Mouse (Mus musculus): ENCODE measurements around the gene Parp8. TPM values are rescaled to one million over a fixed set of nuclear protein-coding genes. Genes with fewer than 3 reads are reported as not detected.
"Not testable (repeated sequence)": the region's sequence is repeated elsewhere in the genome, so short reads cannot be mapped to it uniquely, and the experiment has no call there.

Parp8 gene
- total RNA-seq, 2 experiments from 2014 or later, result 9.9 to 12.0 TPM

DNA sequence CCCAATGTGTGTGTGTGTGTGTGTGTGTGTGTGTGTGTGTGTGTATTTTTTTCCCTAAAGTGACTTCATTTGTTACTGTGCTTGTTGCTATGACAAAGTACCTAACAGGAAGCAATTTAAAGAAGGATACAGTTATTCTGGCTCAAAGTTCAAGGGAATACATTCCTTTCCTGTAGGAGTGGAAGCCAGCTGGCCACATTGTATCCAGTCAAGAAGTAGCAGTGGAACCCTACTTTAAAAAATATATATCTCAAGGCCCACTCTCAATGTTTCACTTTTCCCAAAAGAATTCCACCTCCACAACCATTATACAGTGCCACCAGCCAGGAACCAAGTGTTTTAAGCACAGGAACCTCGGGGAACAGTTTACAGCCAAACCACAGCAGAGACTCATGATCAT lies 55.7 kb downstream of the Parp8 start:
- no peak for DNase-seq
- intact Hi-C loops (cut with DNase I), result no loop called here

DNA sequence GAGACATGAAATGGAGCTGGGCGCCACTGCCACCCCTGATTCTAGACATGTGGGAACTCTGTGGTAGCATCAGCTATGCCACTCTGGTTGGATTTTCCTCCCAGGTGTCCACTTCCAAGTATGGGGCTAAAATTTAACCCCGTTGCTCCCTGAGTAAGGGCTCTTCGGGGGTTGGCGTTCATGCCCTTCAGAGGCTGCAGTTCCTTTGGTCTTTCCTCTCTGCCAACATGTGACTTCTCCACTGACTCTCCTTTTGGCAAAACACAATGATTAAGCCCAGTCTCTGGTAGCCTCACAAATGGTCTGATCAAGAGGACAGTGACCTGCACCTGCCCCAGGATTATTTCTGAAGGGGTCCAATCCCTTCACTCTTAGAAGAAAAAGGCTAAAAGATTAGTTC lies 56.4 kb downstream of the Parp8 start:
- DNase-seq, result no peak
- intact Hi-C loops (cut with DNase I), result no loop called here

- intact Hi-C loops (cut with DNase I), result no loop called here
- DNase-seq, result no peak
These were observed 57.9 kb downstream of the Parp8 start for GRCm38 (mm10) chr13:116967459-116967858.

DNA sequence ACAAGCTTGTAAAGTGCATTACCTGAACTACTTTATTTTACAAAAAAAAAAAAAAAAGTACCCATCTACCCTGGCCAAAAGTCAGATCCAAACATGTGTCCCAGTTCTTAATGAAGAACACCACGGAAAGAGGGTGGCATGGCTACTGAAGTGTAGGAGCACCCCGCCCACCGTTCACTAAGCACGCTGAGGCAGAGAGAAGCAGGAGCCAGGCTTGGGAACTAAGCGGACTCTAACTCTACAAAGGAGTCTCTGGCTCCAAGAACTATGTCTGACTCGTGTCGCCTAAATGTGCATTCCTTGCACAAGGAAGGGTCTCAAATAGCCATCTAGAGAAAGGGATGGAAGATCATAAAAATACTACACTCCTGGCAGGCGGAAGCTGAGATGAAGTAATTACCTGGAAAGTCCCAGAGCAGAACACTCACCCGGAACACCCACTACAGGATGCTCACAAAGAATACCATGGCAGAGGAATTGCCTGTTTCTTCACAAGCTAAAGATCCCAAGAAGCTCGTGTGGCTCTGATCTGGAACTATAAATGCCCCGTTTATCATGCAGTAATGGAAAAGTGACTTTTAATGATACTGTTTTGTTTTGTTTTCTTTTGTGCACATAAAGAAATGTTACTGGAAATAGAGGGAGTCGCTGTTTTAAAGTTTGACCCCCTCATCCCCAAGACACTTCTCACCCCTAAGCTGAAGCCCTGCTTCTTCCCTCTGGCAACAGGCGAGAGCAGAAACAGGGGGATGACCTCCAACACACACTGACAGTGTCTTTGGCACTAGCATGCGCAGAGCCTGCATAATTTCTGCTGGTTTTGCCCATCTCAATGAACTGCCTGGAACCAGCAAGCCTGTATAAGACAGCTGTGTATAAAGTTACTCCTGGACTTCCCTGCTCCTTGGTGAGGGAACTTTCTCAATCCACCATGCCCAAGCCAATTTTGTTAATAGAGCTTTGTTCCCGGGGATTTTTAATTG lies 62.6 kb downstream of the Parp8 start:
- DNase-seq, result no peak
- intact Hi-C loops (cut with DNase I), result no loop called here

DNA sequence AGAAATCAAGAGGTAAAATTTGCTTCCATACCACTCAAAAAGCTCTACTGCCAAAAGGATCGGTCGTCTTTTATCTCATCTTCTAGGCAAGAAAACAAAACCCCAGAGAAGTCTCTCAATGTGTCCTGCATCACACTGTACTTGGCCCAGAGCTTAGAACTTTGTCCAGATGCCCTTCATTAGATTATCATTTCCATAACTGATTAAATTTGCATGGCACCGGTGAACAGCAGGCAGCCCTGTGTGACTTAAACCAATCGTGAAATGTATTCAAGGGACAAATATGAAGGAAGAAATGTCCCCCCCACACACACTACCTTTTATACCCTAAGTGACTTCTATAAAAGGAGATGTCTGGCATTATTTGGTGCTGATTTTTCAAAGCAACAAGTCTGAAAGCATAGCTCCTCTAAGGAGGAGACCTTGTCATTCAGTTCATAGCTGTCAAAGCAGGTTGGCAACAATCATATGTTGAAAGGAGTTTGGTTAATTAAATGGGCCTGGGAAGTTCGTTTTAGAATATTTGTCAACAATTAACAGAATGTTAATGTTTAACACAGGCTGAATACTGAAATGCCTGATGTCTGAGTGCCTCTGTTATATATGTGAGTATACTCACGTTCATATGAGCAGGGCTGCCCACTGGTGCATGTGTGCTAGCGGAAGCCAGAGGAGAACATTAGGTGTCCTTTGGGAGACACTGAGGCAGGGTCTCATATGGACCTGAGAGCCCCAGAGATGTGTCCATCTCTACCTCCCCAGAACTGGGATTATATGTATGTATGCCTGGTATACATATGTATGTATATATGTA lies 66.4 kb downstream of the Parp8 start:
- no peak for DNase-seq
- intact Hi-C loops (cut with DNase I), result no loop called here

- no peak for DNase-seq
- intact Hi-C loops (cut with DNase I), result no loop called here
These were observed 67.8 kb downstream of the Parp8 start for GRCm38 (mm10) chr13:116957577-116957976.

DNA sequence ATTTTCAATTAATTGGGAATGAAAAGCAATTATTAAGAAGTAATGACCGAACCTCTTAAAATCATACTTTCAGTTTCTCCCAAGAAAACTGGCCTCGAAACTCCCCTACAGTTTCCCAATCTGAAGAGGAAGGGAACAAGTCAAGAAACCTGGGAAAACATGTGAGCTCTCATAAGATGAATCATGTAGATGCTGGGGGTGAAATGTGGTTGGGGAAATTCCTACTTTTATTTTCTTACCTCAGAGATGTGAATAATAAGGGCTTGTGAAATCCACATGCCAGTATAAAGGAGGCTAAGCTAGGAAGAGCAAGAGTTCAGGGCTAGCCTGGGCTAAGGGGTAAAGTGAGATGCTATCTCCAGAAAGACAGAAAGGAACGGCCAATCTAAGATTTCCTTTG lies 74.0 kb downstream of the Parp8 start:
- intact Hi-C loops (cut with DNase I), result no loop called here
- no peak for DNase-seq

DNA sequence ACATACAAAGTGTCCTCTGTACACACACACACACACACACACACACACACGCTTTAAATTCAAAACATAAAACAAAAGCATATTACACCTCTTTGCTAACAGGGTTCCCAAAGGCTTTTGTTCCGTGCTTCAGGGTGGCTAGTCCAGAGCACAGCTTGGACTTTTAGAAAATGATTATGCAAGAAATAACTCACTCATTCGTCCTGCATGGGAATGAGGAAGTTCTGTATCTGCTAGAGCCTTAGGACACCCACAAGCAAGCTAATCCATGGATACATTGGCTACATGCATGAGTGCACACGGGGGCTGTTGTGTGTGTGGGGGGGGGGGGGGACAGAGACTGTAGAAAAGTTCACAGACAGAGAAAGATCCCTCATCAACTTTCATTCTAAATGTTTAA lies 75.8 kb downstream of the Parp8 start:
- intact Hi-C loops (cut with DNase I), result loop anchor here (10.0 kb wide), 1 partner anchor 335 kb away; no protein-coding TSS in a partner anchor
- DNase-seq, result no peak

DNA sequence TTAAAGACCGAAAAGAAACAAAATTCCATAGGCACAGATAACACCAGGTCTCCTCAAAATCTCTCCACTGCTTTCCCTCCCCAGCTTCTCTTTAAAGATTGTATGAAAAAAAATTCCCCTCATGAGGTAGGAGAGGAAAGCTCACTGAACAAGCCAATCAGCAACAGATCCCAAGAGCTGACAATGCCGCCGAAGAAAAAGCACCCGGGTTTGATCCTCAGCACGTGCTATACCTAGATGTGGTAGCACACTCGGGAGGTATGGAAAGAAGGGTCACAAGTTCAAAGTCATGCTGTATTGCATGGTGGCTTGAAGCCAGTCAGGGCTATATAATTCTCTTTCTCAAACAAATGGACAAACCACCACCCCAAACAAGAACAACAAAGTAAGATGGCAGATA lies 76.3 kb downstream of the Parp8 start:
- no peak for DNase-seq
- intact Hi-C loops (cut with DNase I), result loop anchor here (10.0 kb wide), 1 partner anchor 336 kb away; no protein-coding TSS in a partner anchor

DNA sequence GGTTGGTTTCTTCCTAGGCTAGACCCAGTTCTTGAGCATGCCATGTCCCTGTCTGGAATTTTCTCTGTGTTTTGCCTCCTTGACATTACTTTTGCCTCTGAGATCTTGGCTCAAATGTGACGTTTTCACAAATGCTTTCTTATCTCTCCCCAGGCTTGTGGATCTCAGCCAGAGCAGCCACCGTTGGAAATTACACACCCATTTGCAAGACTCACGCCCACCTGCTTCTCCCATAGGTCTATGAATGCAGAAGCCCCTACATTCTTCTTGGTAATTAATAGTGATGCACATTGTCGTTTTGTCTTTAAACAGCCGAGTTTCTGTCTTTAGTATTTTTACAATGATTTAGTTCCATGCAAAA lies 77.1 kb downstream of the Parp8 start:
- intact Hi-C loops (cut with DNase I), result loop anchor here (10.0 kb wide), 1 partner anchor 337 kb away; no protein-coding TSS in a partner anchor
- DNase-seq, result no peak

- intact Hi-C loops (cut with DNase I), result loop anchor here (10.0 kb wide), 1 partner anchor 337 kb away; no protein-coding TSS in a partner anchor
- DNase-seq, result no peak
These were observed 77.6 kb downstream of the Parp8 start for GRCm38 (mm10) chr13:116947611-116948298.

- intact Hi-C loops (cut with DNase I), result loop anchor here (10.0 kb wide), 1 partner anchor 338 kb away; no protein-coding TSS in a partner anchor
- no peak for DNase-seq
These were observed 78.8 kb downstream of the Parp8 start for GRCm38 (mm10) chr13:116946566-116946965.

DNA sequence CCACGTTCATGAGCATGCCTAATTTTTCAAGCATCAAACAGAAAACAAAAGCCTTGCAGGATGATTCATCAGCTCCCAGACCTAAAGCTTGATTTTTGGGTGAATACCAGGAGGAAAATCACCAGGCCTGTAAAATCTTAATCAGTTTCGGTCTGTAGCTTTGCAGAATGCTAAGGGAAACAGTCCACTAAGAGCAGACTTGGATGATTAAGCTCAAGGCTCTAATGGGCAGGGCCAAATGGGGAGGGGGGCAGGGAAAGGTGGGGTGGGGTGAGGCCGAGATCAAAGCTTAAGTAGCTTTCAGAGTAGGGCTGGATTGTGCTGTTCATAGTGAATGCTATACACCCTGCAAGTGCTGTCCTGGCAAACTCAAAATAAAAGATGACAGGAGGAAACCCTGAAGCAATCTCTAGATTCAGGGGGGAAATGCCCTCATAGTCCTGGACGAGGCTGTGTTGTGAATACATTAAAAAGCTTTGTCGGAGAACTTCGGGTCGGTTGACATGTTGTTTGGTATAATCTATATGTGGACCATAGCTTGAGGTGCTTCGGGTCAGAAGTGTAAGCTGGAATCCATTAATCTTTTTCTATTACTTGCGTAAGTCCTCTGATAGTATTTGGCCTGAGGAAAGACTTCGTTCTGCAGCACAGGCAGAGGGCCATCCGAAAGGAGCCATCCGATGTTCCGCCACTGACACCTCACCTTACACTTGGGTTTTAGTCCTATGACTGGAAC lies 83.9 kb downstream of the Parp8 start:
- no peak for DNase-seq
- intact Hi-C loops (cut with DNase I), result loop anchor here (5.0 to 10.0 kb wide), 2 partner anchors 86 to 343 kb away; partner anchors contain the start of gene Parp8

GRCm38 (mm10) chr13:116940761-116941160 lies 84.6 kb downstream of the Parp8 start:
- intact Hi-C loops (cut with DNase I), result loop anchor here (5.0 to 10.0 kb wide), 2 partner anchors 87 to 344 kb away; partner anchors contain the start of gene Parp8
- no peak for DNase-seq

DNA sequence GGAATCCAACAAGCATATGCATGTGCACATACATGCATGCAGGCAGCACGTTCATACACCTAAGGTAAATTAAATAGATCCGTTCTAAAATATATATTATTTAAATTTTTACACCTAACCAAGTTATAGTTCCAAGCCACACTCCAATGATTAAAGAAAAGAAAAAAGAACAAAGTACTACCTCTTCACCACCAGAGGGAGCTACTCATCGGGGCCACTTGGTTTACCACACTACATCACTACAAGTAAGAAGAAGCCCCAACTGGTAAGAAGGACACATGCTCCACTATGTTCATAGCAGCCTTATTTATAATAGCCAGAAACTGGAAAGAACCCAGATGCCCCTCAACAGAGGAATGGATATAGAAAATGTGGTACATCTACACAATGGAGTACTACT lies 88.3 kb downstream of the Parp8 start:
- intact Hi-C loops (cut with DNase I); DNase-seq: not testable (repeated sequence)

GRCm38 (mm10) chr13:116917387-116917930 lies 107.9 kb downstream of the Parp8 start:
- intact Hi-C loops (cut with DNase I), result no loop called here
- DNase-seq, result no peak

DNA sequence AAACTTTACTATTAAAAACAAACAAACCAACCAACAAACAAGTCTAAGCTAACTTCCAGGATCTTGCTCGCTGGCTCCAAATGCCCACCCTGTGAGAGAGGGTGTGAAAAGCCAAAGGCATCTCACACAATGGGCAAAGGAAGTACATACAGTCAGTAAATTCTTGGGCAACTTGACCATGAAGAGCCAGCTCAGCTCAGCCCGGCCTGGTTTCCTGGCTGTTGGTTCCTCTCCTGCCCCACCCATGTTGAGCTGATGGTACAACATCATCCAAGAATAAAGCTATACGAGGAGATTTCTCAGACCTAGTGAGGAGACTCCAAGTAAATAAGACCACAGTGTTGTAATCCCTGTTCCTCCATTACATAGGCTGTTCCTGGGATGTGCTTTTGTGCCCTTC lies 117.1 kb downstream of the Parp8 start:
- intact Hi-C loops (cut with DNase I), result no loop called here
- no peak for DNase-seq

- intact Hi-C loops (cut with DNase I), result no loop called here
These were observed 121.9 kb downstream of the Parp8 start for GRCm38 (mm10) chr13:116903394-116903793.

DNA sequence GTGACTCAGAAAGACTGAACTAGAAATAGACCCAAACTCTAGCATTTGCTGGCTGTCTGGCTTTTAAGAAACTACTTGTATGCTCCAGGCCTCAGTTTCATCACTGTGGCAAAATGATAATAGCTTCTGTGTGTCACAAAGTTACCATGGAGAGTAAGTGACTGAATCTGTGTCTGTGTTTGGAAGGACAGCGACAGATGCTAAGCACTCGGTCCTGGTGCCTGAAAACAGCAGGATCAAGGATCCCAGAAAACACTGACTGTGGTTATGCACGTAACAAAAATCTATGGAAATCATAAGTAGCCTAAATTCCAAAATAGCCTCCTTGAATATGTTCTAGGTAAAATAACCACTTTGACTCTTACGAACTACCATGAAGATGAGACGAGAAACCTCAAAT lies 126.9 kb downstream of the Parp8 start:
- intact Hi-C loops (cut with DNase I), result no loop called here
- no peak for DNase-seq

More at GRCm38 (mm10) chr13:116903394-116903793, 121.9 kb downstream of the Parp8 start:
- no peak for DNase-seq
